Mouse (Mus musculus) hindbrain, postnatal 0 days (tissue): ENCODE results near the gene Zfp296. TPM values are rescaled to one million over a fixed set of nuclear protein-coding genes. Genes with fewer than 3 reads are reported as not detected.

Experiments
- ATAC-seq: fragments of 200-750 bp; cut with Nextera tagmentation; 2 replicates; pipeline ENCODE4 v1.8.0; 2017; ENCODE audit warnings: mild to moderate bottlenecking, moderate TSS enrichment, moderate library complexity
- DNase-seq: peaks from one replicate; pipeline ENCODE4 v3.0.0-alpha.2; 2015; ENCODE audit warnings: low spot score
- H3K27ac ChIP-seq: fragments of 300-500 bp; sonication (generic); 2 replicates; pipeline ENCODE4 v1.5.1; 2014; ENCODE audit warnings: mild to moderate bottlenecking
- H3K27me3 ChIP-seq: fragments of 300-500 bp; sonication (generic); 2 replicates; pipeline ENCODE4 v1.6.1; 2014; ENCODE audit warnings: low read length, mixed read lengths; ENCODE audit not compliant: insufficient read depth
- H3K36me3 ChIP-seq: fragments of 300-500 bp; sonication (generic); 2 replicates; pipeline ENCODE4 v1.6.1; 2014; ENCODE audit warnings: low read length, mixed read lengths; ENCODE audit not compliant: insufficient read depth
- H3K4me1 ChIP-seq: fragments of 300-500 bp; sonication (generic); 2 replicates; pipeline ENCODE4 v1.6.1; 2014; ENCODE audit warnings: antibody characterized with exemption, low read length, mixed read lengths; ENCODE audit not compliant: insufficient read depth
- H3K4me2 ChIP-seq: fragments of 300-500 bp; sonication (generic); 2 replicates; pipeline ENCODE4 v1.6.1; 2014; ENCODE audit warnings: low read depth, mild to moderate bottlenecking, low read length, moderate library complexity, mixed read lengths
- H3K4me3 ChIP-seq: fragments of 300-500 bp; sonication (generic); 2 replicates; pipeline ENCODE4 v1.5.1; 2014; ENCODE audit warnings: low read length
- H3K9ac ChIP-seq: fragments of 300-500 bp; sonication (generic); replicated peaks from 2 replicates; pipeline ENCODE4 v1.6.1; 2014; ENCODE audit warnings: mild to moderate bottlenecking, low read length, moderate library complexity, mixed read lengths
- H3K9me3 ChIP-seq: fragments of 300-500 bp; sonication (generic); 2 replicates; pipeline ENCODE4 v1.6.1; 2016; ENCODE audit warnings: low read length, mixed read lengths
- CTCF ChIP-seq: IDR thresholded peaks from 2 replicates; pipeline ENCODE4 v1.5.1; 2016; ENCODE audit warnings: antibody characterized with exemption, control low read depth, low read depth
- WGBS: fragments of 180-500 bp; shearing (Covaris S2); extraction: QIAGEN DNeasy Blood & Tissue Kit; methylation state at CpG from one replicate; pipeline ENCODE4 v1.1.7; 2014; 5-methylcytosine and 5-hydroxymethylcytosine counted together
- polyA plus RNA-seq: library from polyadenylated mRNA; unstranded; fragments of >200 nt; fragmentation: Nextera tagmentation; extraction: Ambion mirVana; gene quantifications from 2 replicates; pipeline ENCODE4 v1.2.1, GENCODE M21; 2015
- total RNA-seq: library from RNA; depleted of rRNA; stranded (reverse); fragments of >200 nt; gene quantifications from 2 replicates; pipeline ENCODE4 v1.2.3, GENCODE M21; 2014; rRNA removed

Gene Zfp296
- total RNA-seq, result 0.25 TPM in 1 of 2 replicates, not detected in the other
- polyA plus RNA-seq, result not detected in 2 replicates

- no peak for TF ChIP-seq CTCF
- Histone ChIP-seq H3K36me3 (peaks cover 17% of the 10 kb centered on the region; the same call in 1 of the 2 replicates), H3K4me1 (peaks cover 14% of the 10 kb centered on the region), H3K9me3 (no peaks in the 10 kb centered on the region), H3K27me3 (peaks cover 18% of the 10 kb centered on the region), H3K4me3 (peak within 1 kb of the TSS; percentile 35), H3K9ac (peak within 1 kb of the TSS; percentile 30; the same call in 1 of the 2 replicates), H3K27ac (no peak within 1 kb of the TSS), H3K4me2 (peak within 1 kb of the TSS; percentile 67)
- 1% methylated on average over 56 of the region's 56 CpGs for WGBS
- no peak for DNase-seq
- ATAC-seq, result no peak
Observed at GRCm38 (mm10) chr7:19577141-19577852, at the start of gene Zfp296, which contains the start of gene Gemin7. TSS of gene Zfp296 (plus strand) at chr7:19577287. TSS of gene Gemin7 (minus strand) at chr7:19577595.

- WGBS, result 69% methylated on average over 10 of the region's 10 CpGs
- TF ChIP-seq CTCF, result peak; percentile 24; the same call in 1 of the 2 replicates
- no peaks in the 10 kb centered on the region for H3K27me3 ChIP-seq
- no peak overlapping the region for H3K27ac ChIP-seq
- H3K4me2 ChIP-seq, result no peak overlapping the region
- 0 out of 2 replicates have a peak, but pooled peaks have one; percentile 1 for ATAC-seq
- H3K9me3 ChIP-seq, result no peaks in the 10 kb centered on the region
- peaks cover 45% of the 10 kb centered on the region for H3K36me3 ChIP-seq
- H3K9ac ChIP-seq, result no peak overlapping the region
- no peaks in the 10 kb centered on the region for H3K4me1 ChIP-seq
- DNase-seq, result no peak
- H3K4me3 ChIP-seq, result no peak overlapping the region
Observed at GRCm38 (mm10) chr7:19531077-19531476, 46.0 kb upstream of the Zfp296 start.

DNA sequence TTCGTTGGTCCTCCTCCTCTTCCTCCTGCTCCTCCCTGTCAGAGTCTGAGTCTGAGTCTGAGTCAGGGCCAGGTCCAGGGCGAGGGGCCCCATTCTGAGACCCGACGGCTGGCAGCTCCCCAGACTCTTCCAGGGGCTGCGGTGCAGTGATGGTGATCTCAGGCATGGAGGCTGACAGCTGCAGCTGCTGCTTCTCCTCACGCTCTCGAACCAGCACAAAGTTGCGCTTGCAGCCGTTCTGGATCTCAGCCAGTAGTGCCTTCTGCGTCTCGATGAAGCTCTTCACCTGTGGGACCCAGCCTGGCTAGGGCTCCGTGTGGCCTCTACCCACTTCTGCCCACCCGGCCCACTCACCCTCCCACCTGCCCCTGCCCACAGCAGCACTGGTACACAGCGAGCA is 44.8 kb upstream of the Zfp296 start:
- no peak overlapping the region for H3K4me3 ChIP-seq
- H3K27me3 ChIP-seq, result no peaks in the 10 kb centered on the region
- no peaks in the 10 kb centered on the region for H3K9me3 ChIP-seq
- no peaks in the 10 kb centered on the region for H3K4me1 ChIP-seq
- DNase-seq, result no peak
- no peak for ATAC-seq
- H3K36me3 ChIP-seq, result peaks cover 45% of the 10 kb centered on the region
- H3K4me2 ChIP-seq, result no peak overlapping the region
- TF ChIP-seq CTCF, result no peak
- no peak overlapping the region for H3K27ac ChIP-seq
- WGBS, result 67% methylated on average over 14 of the region's 14 CpGs
- no peak overlapping the region for H3K9ac ChIP-seq

- H3K36me3 ChIP-seq, result peaks cover 42% of the 10 kb centered on the region
- ATAC-seq (no peak), DNase-seq (no peak)
- no peak overlapping the region for H3K27ac ChIP-seq
- H3K27me3 ChIP-seq, result no peaks in the 10 kb centered on the region
- no peak overlapping the region for H3K9ac ChIP-seq
- no peaks in the 10 kb centered on the region for H3K4me1 ChIP-seq
- no peak overlapping the region for H3K4me2 ChIP-seq
- no peak for TF ChIP-seq CTCF
- 95% methylated on average over 10 of the region's 10 CpGs for WGBS
- H3K9me3 ChIP-seq, result no peaks in the 10 kb centered on the region
- H3K4me3 ChIP-seq, result no peak overlapping the region
Observed at GRCm38 (mm10) chr7:19534676-19535075, 42.4 kb upstream of the Zfp296 start.

DNA sequence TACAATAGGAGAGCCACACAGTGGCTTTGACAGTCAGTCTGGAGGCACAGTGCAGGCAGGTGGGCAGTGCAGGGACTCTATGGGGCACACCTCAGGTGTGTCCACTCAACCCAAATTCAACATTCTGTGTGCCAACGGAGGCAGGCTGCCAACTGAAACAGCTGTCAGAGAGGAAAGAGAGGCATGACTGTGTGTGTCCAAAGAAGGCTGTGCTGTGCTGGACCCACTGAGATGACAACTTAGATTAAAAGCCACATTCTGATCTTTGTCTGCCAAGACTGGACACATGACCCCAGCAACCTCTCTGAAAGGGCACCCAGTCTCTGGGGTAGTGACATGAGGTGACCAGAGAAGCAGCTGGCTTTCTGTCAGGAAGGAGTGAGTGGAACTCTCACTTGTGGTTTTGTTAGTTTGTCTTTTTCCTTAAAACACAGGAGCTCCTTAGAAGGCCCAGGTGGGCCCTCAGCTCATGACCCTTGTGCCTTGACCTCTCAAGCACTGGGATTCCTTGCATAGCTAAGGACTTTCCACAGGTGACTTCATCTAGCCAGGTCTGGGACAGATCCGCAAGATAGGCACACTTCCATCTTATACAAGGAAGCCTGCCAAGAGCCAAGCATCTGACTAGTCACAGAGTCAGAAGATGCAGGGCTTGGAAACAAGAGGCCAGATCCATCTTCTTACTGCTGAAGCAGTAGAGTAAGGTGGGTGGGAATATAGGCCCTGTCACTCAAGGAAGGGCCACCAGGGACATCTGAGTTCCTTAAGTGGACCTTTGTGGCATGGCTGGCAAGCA is 36.1 kb upstream of the Zfp296 start:
- DNase-seq (no peak), ATAC-seq (no peak)
- TF ChIP-seq CTCF, result no peak
- no peak overlapping the region for H3K27ac ChIP-seq
- peaks cover 19% of the 10 kb centered on the region for H3K4me1 ChIP-seq
- no peak overlapping the region for H3K4me2 ChIP-seq
- H3K9me3 ChIP-seq, result no peaks in the 10 kb centered on the region
- no peak overlapping the region for H3K9ac ChIP-seq
- 62% methylated on average over 2 of the region's 2 CpGs for WGBS
- H3K36me3 ChIP-seq, result no peaks in the 10 kb centered on the region
- H3K27me3 ChIP-seq, result no peaks in the 10 kb centered on the region
- no peak overlapping the region for H3K4me3 ChIP-seq

DNA sequence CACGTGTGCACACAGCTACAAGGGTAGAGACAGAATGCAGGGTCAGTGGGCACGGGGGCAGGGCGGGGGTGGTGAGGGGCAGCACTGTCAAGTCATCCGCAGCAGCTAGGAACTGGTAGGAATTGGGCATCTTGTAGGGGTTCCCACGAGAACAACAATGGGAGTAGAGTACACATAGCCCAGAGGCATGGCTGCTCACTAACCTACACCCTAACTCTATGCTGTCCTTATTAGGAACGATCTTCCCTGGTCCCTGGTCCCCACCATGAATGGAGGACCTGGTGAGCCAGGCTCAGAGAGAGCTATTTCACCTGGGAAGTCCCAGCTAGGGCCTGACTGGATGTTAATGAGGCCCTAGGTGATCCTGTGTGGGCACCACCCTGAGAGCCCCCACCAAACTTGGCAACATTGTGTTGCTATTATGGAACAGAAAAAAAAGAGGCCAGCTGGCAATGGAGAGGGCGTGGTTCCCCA is 35.4 kb upstream of the Zfp296 start:
- WGBS, result 51% methylated on average over 7 of the region's 7 CpGs
- DNase-seq (no peak), ATAC-seq (no peak; the same call in 1 of the 2 replicates)
- Histone ChIP-seq H3K36me3 (no peaks in the 10 kb centered on the region), H3K9ac (no peak overlapping the region), H3K4me1 (peaks cover 19% of the 10 kb centered on the region), H3K9me3 (no peaks in the 10 kb centered on the region), H3K27ac (peak overlapping the region; percentile 64), H3K4me3 (no peak overlapping the region), H3K4me2 (no peak overlapping the region), H3K27me3 (no peaks in the 10 kb centered on the region)
- no peak for TF ChIP-seq CTCF
